Mouse (Mus musculus): ENCODE data around the gene Plekha5.

GRCm38 (mm10) chr6:140601175-140601574 is 177.3 kb downstream of the Plekha5 start:
- TF ChIP-seq CTCF (IDR thresholded peaks at IDR 0.05; ENCODE audit: insufficient read depth, low read depth, low read length) (no peak), POLR2A (IDR thresholded peaks at IDR 0.05; ENCODE audit: insufficient read depth, low read depth, low read length) (no peak)

Measured in olfactory bulb, adult 2 months (tissue).